ENCODE assay signal across 23 mouse cellular contexts in genomic region chr17:64170019-64170418, GRCm38 (mm10).
DNase-seq lines count a peak whose midpoint lies in the region; ATAC-seq and TF ChIP-seq lines count a peak whose summit lies in the region.
"Had no signal": no experiment of that assay in that cellular context is flagged by ENCODE, and none has a peak within 500 bp of the region (broad histone marks: within the 10 kb centered on the region; RNA-seq: fewer than 3 reads in every experiment).

No protein-coding gene starts in this region.

- H3K9ac ChIP-seq in forebrain, embryonic 16.5 days (replicated peaks; ENCODE audit: low read depth, low read length), result no peak overlapping the region
- no peak overlapping the region for H3K9ac ChIP-seq in kidney, postnatal 0 days (ENCODE audit: low read depth, low read length)
- no peak overlapping the region for H3K9ac ChIP-seq in kidney, embryonic 14.5 days (ENCODE audit: low read depth, low read length)
- no peak overlapping the region for H3K9ac ChIP-seq in midbrain, embryonic 14.5 days (replicated peaks; ENCODE audit: low read length)
- H3K9ac ChIP-seq in midbrain, embryonic 15.5 days, result no peak overlapping the region
- H3K9ac ChIP-seq: embryonic facial prominence, embryonic 15.5 days; forebrain, embryonic 15.5 days; heart, embryonic 15.5 days; intestine, embryonic 15.5 days had no signal

- no peak overlapping the region for H3K4me2 ChIP-seq in forebrain, embryonic 16.5 days (ENCODE audit: low read length)
- H3K4me2 ChIP-seq in kidney, postnatal 0 days (ENCODE audit: low read length), result no peak overlapping the region
- no peak overlapping the region for H3K4me2 ChIP-seq in kidney, embryonic 14.5 days (replicated peaks; ENCODE audit: low read depth, low read length)
- H3K4me2 ChIP-seq in midbrain, embryonic 14.5 days (ENCODE audit: low read length), result no peak overlapping the region
- no peak overlapping the region for H3K4me2 ChIP-seq in midbrain, embryonic 15.5 days
- H3K4me2 ChIP-seq: embryonic facial prominence, embryonic 15.5 days; forebrain, embryonic 15.5 days; heart, embryonic 11.5 days; heart, embryonic 15.5 days; intestine, embryonic 15.5 days had no signal

- peak; percentile 11 for DNase-seq in forebrain, embryonic 10.5 days (ENCODE audit: extremely low spot score, low spot score)
- DNase-seq in kidney, postnatal 0 days (ENCODE audit: low spot score), result no peak
- DNase-seq in midbrain, embryonic 14.5 days, result peak; percentile 46
- no peak for DNase-seq in spleen, postnatal 36 days (ENCODE audit: low spot score in 2 of 2)
- DNase-seq: adrenal gland, adult 8-10 months; adrenal gland, postnatal 36 days; cerebellum, adult 11 months; cerebellum, adult 8-10 months; cerebellum, postnatal 14 days; gastrocnemius, postnatal 10 days; heart, adult 2 months; heart, postnatal 14 days had no signal

- no peaks in the 10 kb centered on the region for H3K4me1 ChIP-seq in forebrain, embryonic 10.5 days
- H3K4me1 ChIP-seq in forebrain, embryonic 16.5 days (replicated peaks; ENCODE audit: control insufficient read depth, insufficient read depth, low read length), result no peaks in the 10 kb centered on the region
- no peaks in the 10 kb centered on the region for H3K4me1 ChIP-seq in kidney, postnatal 0 days (replicated peaks; ENCODE audit: insufficient read depth, low read length)
- H3K4me1 ChIP-seq in kidney, embryonic 14.5 days (ENCODE audit: control insufficient read depth, insufficient read depth, low read length), result no peaks in the 10 kb centered on the region
- peaks cover 5% of the 10 kb centered on the region; the same call in 1 of the 2 replicates for H3K4me1 ChIP-seq in midbrain, embryonic 14.5 days (ENCODE audit: control insufficient read depth, insufficient read depth, low read length)
- peaks cover 7% of the 10 kb centered on the region; the same call in 1 of the 2 replicates for H3K4me1 ChIP-seq in midbrain, embryonic 15.5 days
- H3K4me1 ChIP-seq: embryonic facial prominence, embryonic 15.5 days; forebrain, embryonic 15.5 days; heart, embryonic 15.5 days; hindbrain, embryonic 10.5 days; intestine, embryonic 15.5 days had no signal

- H3K27me3 ChIP-seq in forebrain, embryonic 10.5 days (ENCODE audit: poor library complexity, severe bottlenecking), result no peaks in the 10 kb centered on the region
- H3K27me3 ChIP-seq in forebrain, embryonic 16.5 days (replicated peaks; ENCODE audit: control insufficient read depth, insufficient read depth, low read length), result no peaks in the 10 kb centered on the region
- H3K27me3 ChIP-seq in kidney, postnatal 0 days (ENCODE audit: insufficient read depth, low read length), result no peaks in the 10 kb centered on the region
- no peaks in the 10 kb centered on the region for H3K27me3 ChIP-seq in kidney, embryonic 14.5 days (ENCODE audit: control insufficient read depth, insufficient read depth, low read length)
- no peaks in the 10 kb centered on the region for H3K27me3 ChIP-seq in midbrain, embryonic 14.5 days (ENCODE audit: control insufficient read depth, insufficient read depth, low read length)
- H3K27me3 ChIP-seq in midbrain, embryonic 15.5 days (replicated peaks), result no peaks in the 10 kb centered on the region
- H3K27me3 ChIP-seq: embryonic facial prominence, embryonic 15.5 days; forebrain, embryonic 15.5 days; heart, embryonic 15.5 days; intestine, embryonic 15.5 days had no signal

- H3K9me3 ChIP-seq in forebrain, embryonic 10.5 days, result 0 out of 2 replicates have a peak, but pooled peaks cover 5% of the 10 kb centered on the region
- H3K9me3 ChIP-seq in forebrain, embryonic 16.5 days (ENCODE audit: control insufficient read depth, low read length), result no peaks in the 10 kb centered on the region
- H3K9me3 ChIP-seq in kidney, postnatal 0 days (replicated peaks; ENCODE audit: low read length), result no peaks in the 10 kb centered on the region
- H3K9me3 ChIP-seq in kidney, embryonic 14.5 days (ENCODE audit: control insufficient read depth, low read length), result no peaks in the 10 kb centered on the region
- peaks cover 3% of the 10 kb centered on the region; the same call in 1 of the 2 replicates for H3K9me3 ChIP-seq in midbrain, embryonic 14.5 days (ENCODE audit: control insufficient read depth, low read length)
- no peaks in the 10 kb centered on the region for H3K9me3 ChIP-seq in midbrain, embryonic 15.5 days
- H3K9me3 ChIP-seq: embryonic facial prominence, embryonic 15.5 days; G1E; heart, embryonic 15.5 days; intestine, embryonic 15.5 days had no signal

- peak; percentile 14; the same call in 1 of the 2 replicates for TF ChIP-seq CTCF in kidney, postnatal 0 days (IDR thresholded peaks at IDR 0.05; ENCODE audit: low read depth)

- no peak for ATAC-seq in forebrain, embryonic 16.5 days
- no peak; the same call in 1 of the 2 replicates for ATAC-seq in kidney, postnatal 0 days (replicated peaks; ENCODE audit: low FRiP score, low read depth)
- no peak for ATAC-seq in kidney, embryonic 14.5 days (ENCODE audit: low FRiP score, low TSS enrichment)
- no peak for ATAC-seq in midbrain, embryonic 14.5 days (ENCODE audit: low FRiP score, low TSS enrichment)
- no peak for ATAC-seq in midbrain, embryonic 15.5 days (replicated peaks)
- ATAC-seq: forebrain, embryonic 15.5 days; intestine, embryonic 15.5 days had no signal

- no peak overlapping the region for H3K4me3 ChIP-seq in forebrain, embryonic 10.5 days
- H3K4me3 ChIP-seq in forebrain, embryonic 16.5 days (replicated peaks; ENCODE audit: low read length), result no peak overlapping the region
- no peak overlapping the region for H3K4me3 ChIP-seq in kidney, postnatal 0 days (replicated peaks; ENCODE audit: low read depth, low read length)
- no peak overlapping the region for H3K4me3 ChIP-seq in kidney, embryonic 14.5 days (ENCODE audit: low read length)
- H3K4me3 ChIP-seq in midbrain, embryonic 14.5 days (replicated peaks; ENCODE audit: low read depth, low read length), result no peak overlapping the region
- no peak overlapping the region for H3K4me3 ChIP-seq in midbrain, embryonic 15.5 days
- H3K4me3 ChIP-seq: embryonic facial prominence, embryonic 15.5 days; erythroblast, embryonic 14.5 days; forebrain, embryonic 15.5 days; heart, adult 2 months; heart, embryonic 15.5 days; hindbrain, embryonic 10.5 days; intestine, embryonic 15.5 days had no signal

- 87% methylated on average over 5 of the region's 5 CpGs for WGBS in forebrain, embryonic 10.5 days
- WGBS in forebrain, embryonic 16.5 days, result 81% methylated on average over 5 of the region's 5 CpGs
- 62% methylated on average over 5 of the region's 5 CpGs for WGBS in kidney, postnatal 0 days
- WGBS in kidney, embryonic 14.5 days, result 61% methylated on average over 5 of the region's 5 CpGs
- 51% methylated on average over 5 of the region's 5 CpGs for WGBS in midbrain, embryonic 14.5 days
- WGBS in midbrain, embryonic 15.5 days, result 43% methylated on average over 5 of the region's 5 CpGs

- no peak overlapping the region for H3K27ac ChIP-seq in forebrain, embryonic 10.5 days
- no peak overlapping the region for H3K27ac ChIP-seq in forebrain, embryonic 16.5 days (ENCODE audit: low read length)
- H3K27ac ChIP-seq in kidney, postnatal 0 days, result no peak overlapping the region
- H3K27ac ChIP-seq in kidney, embryonic 14.5 days (ENCODE audit: low read depth, low read length), result no peak overlapping the region
- no peak overlapping the region for H3K27ac ChIP-seq in midbrain, embryonic 14.5 days (replicated peaks; ENCODE audit: low read depth, low read length)
- no peak overlapping the region for H3K27ac ChIP-seq in midbrain, embryonic 15.5 days
- H3K27ac ChIP-seq: embryonic facial prominence, embryonic 15.5 days; forebrain, embryonic 15.5 days; heart, adult 2 months; heart, embryonic 15.5 days; hindbrain, embryonic 10.5 days; intestine, embryonic 15.5 days had no signal

- no peaks in the 10 kb centered on the region for H3K36me3 ChIP-seq in forebrain, embryonic 10.5 days (replicated peaks)
- H3K36me3 ChIP-seq in forebrain, embryonic 16.5 days (ENCODE audit: control insufficient read depth, insufficient read depth), result no peaks in the 10 kb centered on the region
- H3K36me3 ChIP-seq in kidney, postnatal 0 days (ENCODE audit: insufficient read depth, low read length), result no peaks in the 10 kb centered on the region
- no peaks in the 10 kb centered on the region for H3K36me3 ChIP-seq in kidney, embryonic 14.5 days (ENCODE audit: control insufficient read depth, insufficient read depth, low read length)
- no peaks in the 10 kb centered on the region for H3K36me3 ChIP-seq in midbrain, embryonic 14.5 days (ENCODE audit: control insufficient read depth, insufficient read depth, low read length)
- H3K36me3 ChIP-seq in midbrain, embryonic 15.5 days (replicated peaks), result no peaks in the 10 kb centered on the region
- H3K36me3 ChIP-seq: embryonic facial prominence, embryonic 15.5 days; forebrain, embryonic 15.5 days; G1E; heart, embryonic 15.5 days; hindbrain, embryonic 10.5 days; intestine, embryonic 15.5 days had no signal

Comparison
In these comparisons a context has a peak if more than half of its experiments do, and no peak if none do; other contexts are left out.
1. DNase-seq: peak in forebrain, embryonic 10.5 days (single experiment) and midbrain, embryonic 14.5 days (single experiment); none in kidney, postnatal 0 days (single experiment) and spleen, postnatal 36 days (0 of 2).